Mouse (Mus musculus) ovary, adult 18-20 months (tissue): ENCODE results near the gene Atp2c2.

Source experiments
- DNase-seq: peaks from one replicate; pipeline ENCODE4 v3.0.0; 2022; ENCODE audit warnings: low spot score, mixed read lengths

Atp2c2 gene

DNA sequence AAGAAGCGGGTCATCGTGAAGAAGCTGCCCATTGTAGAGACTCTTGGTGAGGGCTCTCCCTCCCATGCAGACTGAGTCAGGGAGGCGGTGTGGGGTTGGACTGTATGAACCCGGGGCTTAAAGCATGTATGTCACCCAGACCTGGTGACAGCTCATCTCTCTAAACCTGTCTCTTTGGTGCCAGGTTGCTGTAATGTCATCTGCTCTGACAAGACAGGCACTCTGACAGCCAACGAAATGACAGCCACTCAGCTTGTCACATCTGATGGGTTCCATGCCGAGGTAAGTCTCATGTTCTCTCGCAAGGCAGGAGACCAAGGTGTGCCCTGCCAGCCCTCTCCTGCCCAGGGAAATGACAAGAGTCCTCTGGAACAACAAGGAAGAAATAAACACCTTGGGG is 42.6 kb downstream of the Atp2c2 start:
- no peak for DNase-seq

DNA sequence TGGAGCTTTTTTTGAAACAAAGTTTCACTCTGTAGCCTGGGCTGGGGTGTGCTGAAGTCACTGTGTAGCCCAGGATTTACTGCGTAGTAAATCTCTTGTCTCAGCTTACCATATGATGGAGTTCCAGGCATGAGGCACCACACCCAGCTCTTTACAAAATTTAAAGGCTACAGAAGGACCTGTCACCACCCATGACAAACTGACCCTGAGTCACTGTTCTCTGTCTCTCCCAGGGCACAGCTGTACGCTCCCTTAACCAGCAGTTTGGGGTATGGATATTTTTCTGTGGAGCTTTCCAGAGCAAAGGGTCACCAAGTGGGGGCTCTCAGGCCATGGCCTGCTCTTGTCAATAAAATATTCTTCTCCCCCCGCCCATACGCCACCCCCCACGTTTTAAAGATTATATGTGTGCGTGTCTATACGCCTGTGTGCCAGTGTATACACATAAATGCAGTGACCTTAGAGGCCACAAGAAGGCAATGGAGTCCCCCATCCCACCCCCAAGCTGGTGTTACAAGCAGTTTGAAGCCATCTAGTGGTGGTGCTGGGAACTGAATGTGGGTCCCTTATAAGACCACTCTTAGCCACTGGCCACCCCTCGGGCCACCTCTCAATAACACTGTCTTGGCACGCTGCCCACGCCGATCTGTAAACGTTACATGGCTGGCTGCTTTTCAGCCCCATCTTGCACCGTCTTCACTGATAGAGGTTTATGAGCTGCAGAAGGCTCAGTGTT is 43.6 kb downstream of the Atp2c2 start:
- DNase-seq = no peak

- no peak for DNase-seq
These were observed 44.8 kb downstream of the Atp2c2 start for GRCm38 (mm10) chr8:119744604-119745003.

- no peak for DNase-seq
These were observed 55.7 kb downstream of the Atp2c2 start for GRCm38 (mm10) chr8:119755238-119756146.

DNA sequence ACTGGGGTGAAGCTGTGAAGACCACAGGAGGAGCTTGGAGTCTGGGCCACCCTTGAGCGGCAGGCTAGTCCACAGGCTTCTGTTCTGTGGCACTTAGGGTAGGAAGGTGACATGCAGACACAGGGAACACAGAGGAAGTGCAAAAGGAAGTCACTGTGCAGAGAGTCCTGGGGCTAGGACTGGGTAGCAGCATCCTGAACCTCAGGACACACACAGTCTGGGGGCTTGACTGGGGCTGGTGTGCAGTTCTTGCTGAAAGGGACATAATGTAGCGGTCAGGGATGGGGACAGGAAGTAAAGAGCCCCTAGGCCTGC is 56.3 kb downstream of the Atp2c2 start:
- DNase-seq = no peak

DNA sequence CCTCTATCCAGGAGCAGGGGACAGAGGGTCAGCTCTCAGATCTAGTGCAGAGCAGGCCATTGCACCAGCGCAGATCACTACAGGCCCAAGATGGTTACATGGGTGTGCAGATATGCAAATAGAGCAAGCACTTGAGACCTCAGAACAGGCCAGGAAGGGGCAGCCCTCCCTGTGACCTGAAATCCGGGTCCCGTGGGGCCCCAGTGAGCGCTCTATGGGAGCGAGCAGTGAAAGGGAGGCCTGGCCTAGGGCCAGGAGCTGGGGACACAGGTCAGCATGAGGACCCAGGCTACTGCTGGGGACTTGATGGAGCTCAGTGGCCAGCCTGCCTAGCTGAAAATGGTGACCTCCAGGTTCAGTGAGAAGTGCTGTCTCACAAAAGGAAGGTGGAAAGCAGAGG is 56.7 kb downstream of the Atp2c2 start:
- DNase-seq = no peak

GRCm38 (mm10) chr8:119761692-119762091 is 61.9 kb downstream of the Atp2c2 start:
- no peak for DNase-seq

GRCm38 (mm10) chr8:119762226-119763220 is 62.7 kb downstream of the Atp2c2 start:
- DNase-seq = no peak

DNA sequence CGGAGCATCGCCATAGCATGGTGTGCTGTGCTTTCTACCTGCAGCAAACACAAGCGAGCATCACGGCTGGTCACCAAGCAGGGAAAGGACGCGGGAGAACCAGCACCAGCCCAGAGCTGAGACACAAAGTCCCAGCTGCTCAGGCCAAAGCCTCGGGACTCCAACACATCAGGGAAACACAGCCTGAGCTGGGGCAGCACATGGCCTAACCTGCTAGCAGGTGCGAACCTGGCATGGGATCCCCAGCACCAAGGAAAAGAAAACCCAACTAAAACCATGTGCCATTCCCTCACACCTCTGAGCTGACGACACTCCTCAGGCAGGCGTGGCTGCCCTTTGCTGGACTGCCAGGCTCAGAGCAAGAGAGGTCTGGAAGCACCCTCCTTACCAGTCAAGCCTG is 65.5 kb downstream of the Atp2c2 start:
- DNase-seq = no peak

GRCm38 (mm10) chr8:119765761-119766444 is 66.1 kb downstream of the Atp2c2 start:
- DNase-seq = no peak

GRCm38 (mm10) chr8:119776668-119777245 is 76.9 kb downstream of the Atp2c2 start:
- no peak for DNase-seq

- no peak for DNase-seq
These were observed 78.0 kb downstream of the Atp2c2 start for GRCm38 (mm10) chr8:119777765-119778164.

GRCm38 (mm10) chr8:119778263-119778662 is 78.5 kb downstream of the Atp2c2 start, which contains the start of gene Tldc1:
Tldc1 (minus strand) TSS chr8:119778416.
- DNase-seq = peak; percentile 98

DNA sequence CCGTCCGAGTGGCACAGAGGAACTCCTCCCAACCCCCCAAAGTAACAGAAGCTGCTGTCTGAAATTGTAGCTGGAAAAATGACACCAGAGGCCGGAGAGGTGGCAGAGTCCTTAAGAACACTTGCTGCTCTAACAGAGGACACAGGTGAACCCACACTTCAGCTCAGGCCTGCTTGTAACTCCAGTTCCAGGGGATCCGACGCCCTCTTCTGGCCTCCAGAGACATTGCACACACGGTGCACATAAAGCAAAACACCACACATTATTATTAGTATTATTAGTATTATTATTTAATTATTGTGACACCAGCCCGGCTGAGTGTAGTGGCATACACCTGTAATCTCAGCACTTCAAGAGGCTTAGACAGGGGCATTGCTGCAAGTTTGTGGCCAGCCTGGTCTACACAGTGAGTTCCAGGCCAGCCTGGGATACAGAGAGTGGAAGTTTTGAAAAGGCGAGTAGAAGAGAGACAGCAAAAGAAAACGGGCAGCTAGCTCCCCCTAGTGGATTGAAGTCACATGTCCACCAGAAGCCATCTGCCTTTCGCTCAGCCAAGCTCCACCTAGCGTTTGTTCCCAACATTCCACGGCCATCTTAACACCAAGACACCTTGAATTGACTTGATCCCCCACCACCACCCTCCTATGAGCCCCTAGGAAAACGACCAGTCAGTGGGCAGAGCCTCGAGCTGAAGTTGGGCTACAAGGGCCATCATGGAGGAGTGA is 79.4 kb downstream of the Atp2c2 start:
- peak; percentile 57 for DNase-seq

- DNase-seq = no peak
These were observed 80.7 kb downstream of the Atp2c2 start for GRCm38 (mm10) chr8:119780402-119781049.

DNA sequence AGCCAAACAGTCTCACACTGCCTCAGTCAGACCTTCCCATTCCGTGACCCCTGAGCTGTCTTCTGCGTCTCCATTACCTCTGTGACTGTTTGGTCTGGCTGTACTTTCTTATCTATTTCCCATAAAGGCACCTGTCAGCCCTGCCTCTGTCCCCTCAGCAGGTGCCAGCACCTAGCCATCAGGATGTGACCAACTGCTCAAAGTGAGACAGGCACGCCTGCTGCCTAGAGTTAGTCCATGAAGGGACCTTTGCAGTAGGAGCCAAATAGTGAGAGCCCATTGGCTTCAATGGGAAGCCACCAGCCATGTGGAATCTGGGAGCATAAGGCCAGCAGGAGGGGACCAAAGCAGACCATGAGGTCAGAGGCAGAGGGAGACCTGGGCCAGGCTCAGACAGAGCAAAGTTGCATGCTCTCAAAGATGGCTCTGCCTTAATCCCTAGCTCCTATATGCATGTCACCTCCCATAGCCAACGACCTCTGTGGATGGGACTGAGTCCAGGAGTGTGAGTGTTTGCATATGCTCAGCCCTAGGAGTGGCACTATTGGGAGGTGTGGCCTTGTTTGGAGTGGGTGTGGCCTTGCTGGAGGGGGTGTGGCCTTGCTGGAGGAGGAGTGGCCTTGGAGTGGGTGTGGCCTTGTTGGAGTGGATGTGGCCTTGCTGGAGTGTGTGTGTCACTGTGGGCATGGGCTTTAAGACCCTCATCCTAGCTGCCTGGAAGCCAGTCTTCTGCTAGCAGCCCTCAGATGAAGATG is 81.5 kb downstream of the Atp2c2 start:
- DNase-seq = no peak

GRCm38 (mm10) chr8:119782715-119783114 is 82.9 kb downstream of the Atp2c2 start:
- DNase-seq = no peak

GRCm38 (mm10) chr8:119783579-119783978 is 83.8 kb downstream of the Atp2c2 start:
- DNase-seq = no peak

DNA sequence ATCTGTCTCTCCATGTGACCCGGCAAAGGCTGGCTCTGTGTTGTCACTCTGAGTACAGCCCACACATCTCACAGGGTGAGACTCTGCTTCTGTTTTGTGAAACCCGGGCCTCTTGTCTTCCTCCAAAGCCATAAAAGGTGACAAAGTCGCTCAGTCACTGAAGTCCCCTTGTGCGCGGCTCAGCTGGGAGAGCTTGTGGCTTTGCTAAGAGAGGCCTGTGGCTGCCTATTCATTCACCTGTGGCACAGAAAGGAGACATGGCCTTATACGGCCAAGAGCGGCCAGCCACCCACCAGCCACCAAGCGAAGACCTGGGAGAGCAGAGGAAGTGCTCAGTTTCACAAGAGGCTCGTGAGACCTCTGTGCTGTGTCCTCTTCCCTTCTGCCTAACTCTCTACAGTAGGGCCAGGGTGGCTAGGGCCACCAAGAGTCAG is 84.3 kb downstream of the Atp2c2 start:
- no peak for DNase-seq
